Mouse (Mus musculus): ENCODE data around the gene Bola3.
A peak's percentile ranks its signal among the peaks of the same experiment; 100 is the strongest.
"Not testable (repeated sequence)": the region's sequence is repeated elsewhere in the genome, so short reads cannot be mapped to it uniquely, and the experiment has no call there.

Bola3 gene

GRCm38 (mm10) chr6:83348873-83349272, at the start of gene Bola3:
TSS of gene Bola3 (plus strand) at chr6:83349147.
- DNase-seq = no peak

GRCm38 (mm10) chr6:83300447-83301229, 48.3 kb upstream of the Bola3 start:
- no peak for DNase-seq

- DNase-seq = no peak
These were observed 47.7 kb upstream of the Bola3 start for GRCm38 (mm10) chr6:83301294-83301693.

GRCm38 (mm10) chr6:83302264-83302663, 46.7 kb upstream of the Bola3 start:
- no peak for DNase-seq

GRCm38 (mm10) chr6:83309017-83309416, 39.9 kb upstream of the Bola3 start:
- no peak for DNase-seq

- no peak for DNase-seq
These were observed 37.7 kb upstream of the Bola3 start for GRCm38 (mm10) chr6:83311206-83311605.

- no peak for DNase-seq
These were observed 36.9 kb upstream of the Bola3 start for GRCm38 (mm10) chr6:83312021-83312420.

GRCm38 (mm10) chr6:83312514-83312913, 36.4 kb upstream of the Bola3 start:
- no peak for DNase-seq

GRCm38 (mm10) chr6:83315293-83315692, 33.7 kb upstream of the Bola3 start:
- no peak for DNase-seq

GRCm38 (mm10) chr6:83316022-83316421, 32.9 kb upstream of the Bola3 start:
- no peak for DNase-seq

GRCm38 (mm10) chr6:83317108-83317741, 31.7 kb upstream of the Bola3 start:
- peak; percentile 93 for DNase-seq

- no peak for DNase-seq
These were observed 27.0 kb upstream of the Bola3 start for GRCm38 (mm10) chr6:83321927-83322326.

- no peak for DNase-seq
These were observed 26.2 kb upstream of the Bola3 start for GRCm38 (mm10) chr6:83322794-83323193.

GRCm38 (mm10) chr6:83323652-83324419, 25.1 kb upstream of the Bola3 start:
- no peak for DNase-seq

GRCm38 (mm10) chr6:83325525-83326393, 23.2 kb upstream of the Bola3 start, which contains the start of the genes Mthfd2 and Mob1a:
TSS of gene Mthfd2 (minus strand) at chr6:83325908.
TSS of gene Mob1a (plus strand) at chr6:83326016.
- peak; percentile 94 for DNase-seq

GRCm38 (mm10) chr6:83326394-83326736, 22.6 kb upstream of the Bola3 start:
- DNase-seq = no peak

GRCm38 (mm10) chr6:83326761-83327160, 22.2 kb upstream of the Bola3 start:
- no peak for DNase-seq

GRCm38 (mm10) chr6:83327591-83328190, 21.3 kb upstream of the Bola3 start:
- DNase-seq = no peak

GRCm38 (mm10) chr6:83341387-83341786, 7.6 kb upstream of the Bola3 start:
- no peak for DNase-seq

- DNase-seq = no peak
These were observed 6.0 kb upstream of the Bola3 start for GRCm38 (mm10) chr6:83342957-83343356.

- not testable (repeated sequence) for DNase-seq
These were observed 3.7 kb upstream of the Bola3 start for GRCm38 (mm10) chr6:83345285-83345684.

- DNase-seq = no peak
These were observed 1.0 kb upstream of the Bola3 start for GRCm38 (mm10) chr6:83347916-83348315.
